Mouse (Mus musculus) left cerebral cortex, postnatal 36 days (tissue): ENCODE results near the gene Olfr462. TPM values are rescaled to one million over a fixed set of nuclear protein-coding genes. Genes with fewer than 3 reads are reported as not detected.
"Not testable (repeated sequence)": the region's sequence is repeated elsewhere in the genome, so short reads cannot be mapped to it uniquely, and the experiment has no call there.

ENCODE experiments used
- DNase-seq, 2 experiments: peaks; one replicate each; pipeline ENCODE4 v3.0.0; 2021 to 2022; ENCODE audit warnings: low spot score in 2 of 2, mixed read lengths in 1 of 2
- intact Hi-C: fragments of 180-260 bp; cut with DNase I; formaldehyde crosslinking; loops from one replicate; pipeline ENCODE4 v1.15.1; 2025
- total RNA-seq, 2 experiments: library from RNA; stranded (reverse); gene quantifications; 2 replicates each; pipeline ENCODE4 v1.2.3; 2021

Gene Olfr462
- not detected for total RNA-seq

- DNase-seq, result no peak
- intact Hi-C loops, result no loop called here
Measured at GRCm38 (mm10) chr11:87892168-87892567, at the start of gene Olfr462. Gene Olfr462 (minus strand): TSS chr11:87892268.

DNA sequence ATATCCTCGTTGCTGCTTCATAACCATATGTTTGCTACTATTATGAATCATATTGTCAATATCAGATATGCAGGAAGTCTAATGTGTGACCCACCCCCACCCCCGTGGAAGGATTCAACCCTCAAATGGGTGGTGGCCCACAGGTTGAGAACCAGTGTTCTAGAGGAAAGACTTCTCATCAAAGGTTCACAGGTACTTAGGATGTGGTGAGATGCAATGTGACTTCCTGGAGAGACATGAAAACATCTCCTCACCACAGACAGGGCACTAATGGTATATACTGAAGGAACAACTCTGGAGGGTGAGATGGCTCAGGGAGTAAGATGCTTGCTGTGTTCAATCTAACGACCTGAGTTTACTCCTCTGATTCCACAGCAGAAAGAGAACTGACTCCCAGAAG, 43.4 kb upstream of the Olfr462 start:
- DNase-seq, result no peak
- intact Hi-C loops, result no loop called here

GRCm38 (mm10) chr11:87933731-87934130, 41.7 kb upstream of the Olfr462 start:
- intact Hi-C loops, result no loop called here
- DNase-seq, result no peak

DNA sequence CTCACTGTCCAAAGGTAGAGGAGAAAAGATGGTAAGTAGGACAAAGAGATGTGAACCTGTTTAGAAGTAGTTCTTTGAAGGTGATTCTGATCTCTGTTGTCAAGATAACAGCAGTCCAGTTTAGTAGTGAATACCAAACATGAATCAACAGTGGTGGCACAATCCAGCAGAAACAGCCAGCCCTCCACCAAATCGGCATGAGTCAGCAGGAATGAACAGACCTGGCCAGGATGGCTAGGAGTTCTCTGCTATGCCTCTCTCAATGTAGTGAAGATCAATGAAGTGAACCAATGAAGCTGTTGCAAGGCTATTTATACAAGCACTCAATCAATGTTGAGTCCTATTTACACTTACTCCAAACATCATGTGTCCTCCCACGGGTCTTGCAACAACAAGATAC, 38.3 kb upstream of the Olfr462 start:
- intact Hi-C loops, result no loop called here

DNA sequence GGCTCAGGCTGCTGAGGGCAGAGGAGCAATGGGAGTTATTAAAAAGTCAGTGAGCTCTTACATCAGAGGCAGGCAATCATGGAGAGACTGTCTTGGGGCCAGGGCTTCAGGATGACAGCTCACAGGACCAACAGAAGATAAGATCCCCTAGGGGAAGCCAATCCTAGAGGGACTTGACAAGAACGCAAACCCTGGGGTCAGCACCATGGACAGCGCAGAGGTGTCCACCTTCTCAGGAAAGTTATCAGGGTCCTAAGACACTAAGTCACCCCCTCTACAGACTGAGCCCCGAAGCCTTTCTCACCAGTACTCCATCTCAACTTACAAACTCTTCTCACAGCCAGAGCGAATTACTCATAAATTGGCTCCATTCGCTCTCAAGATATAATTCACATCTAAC, 28.9 kb upstream of the Olfr462 start, which contains the start of gene Olfr464:
Olfr464 (minus strand) TSS at position 2 of the 400 bp plus-strand sequence.
- no peak for DNase-seq
- intact Hi-C loops, result loop anchor here (2.0 kb wide), 1 partner anchor 158 kb away; no protein-coding TSS in a partner anchor

More for the DNA sequence above, 38.3 kb upstream of the Olfr462 start:
- DNase-seq, result no peak

DNA sequence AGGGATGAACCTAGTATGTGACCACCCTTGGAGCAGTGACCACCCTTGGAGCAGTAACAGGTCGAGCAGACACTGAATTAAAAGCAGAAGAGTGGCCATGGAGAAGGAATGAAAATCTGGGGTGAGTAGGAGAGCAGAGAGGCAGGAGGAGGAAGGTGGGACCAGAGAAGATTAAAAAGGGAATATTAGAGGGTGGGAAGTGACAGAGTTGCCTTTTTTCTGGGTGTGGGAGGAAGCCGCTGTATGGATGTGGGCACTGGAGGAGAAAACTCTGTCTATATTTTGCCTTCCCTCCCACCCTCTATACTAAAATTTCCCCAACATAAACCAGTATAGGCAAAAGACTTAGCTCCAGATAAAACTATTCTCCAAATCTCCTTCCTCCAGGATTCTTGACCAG, 28.2 kb upstream of the Olfr462 start:
- DNase-seq, result peak in 1 of 2 experiments; percentile 51
- intact Hi-C loops, result loop anchor here (2.0 kb wide), 1 partner anchor 158 kb away; no protein-coding TSS in a partner anchor

DNA sequence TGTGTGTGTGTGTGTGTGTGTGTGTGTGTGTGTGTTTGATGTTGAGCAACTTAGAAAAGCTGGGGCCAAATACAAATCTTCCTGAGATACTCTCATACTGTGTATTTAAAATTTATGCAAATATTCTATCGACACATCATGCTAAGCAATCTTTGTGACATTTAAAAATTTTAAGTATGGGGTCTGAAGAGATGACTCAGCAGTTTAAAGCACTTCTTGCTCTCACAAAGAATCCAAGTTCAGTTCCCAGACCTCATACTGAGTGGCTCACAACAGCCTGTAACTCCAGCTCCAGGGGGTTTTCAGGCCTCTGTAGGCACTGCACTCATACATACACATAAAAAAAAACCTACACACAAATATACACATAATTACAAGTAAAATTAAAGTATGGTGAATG, 23.9 kb upstream of the Olfr462 start:
- DNase-seq, result no peak
- intact Hi-C loops, result no loop called here

- DNase-seq, result no peak
- intact Hi-C loops, result no loop called here
Measured at GRCm38 (mm10) chr11:87904331-87904730, 12.3 kb upstream of the Olfr462 start.

DNA sequence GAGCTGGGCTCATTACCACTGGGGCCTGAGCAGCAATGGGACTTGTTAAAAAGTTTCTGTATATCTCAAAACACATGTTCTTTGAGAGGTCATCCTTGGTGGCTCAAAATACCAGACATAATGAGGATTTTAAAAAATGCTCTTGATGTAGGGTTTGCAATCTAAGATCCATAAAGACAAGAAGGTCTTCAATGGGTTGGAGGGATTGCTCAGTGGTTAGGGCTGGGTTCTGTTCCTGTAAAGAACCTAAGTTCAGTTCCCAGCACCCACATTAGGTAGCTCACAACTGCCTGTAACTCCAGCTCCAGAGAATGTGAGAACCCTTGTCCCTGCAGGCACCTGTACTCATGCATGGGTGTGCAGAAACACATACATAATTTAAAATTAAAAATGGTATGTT, 5.2 kb upstream of the Olfr462 start, which contains the start of gene Olfr463:
Olfr463 (minus strand) TSS at position 101 of the 400 bp plus-strand sequence.
- no peak for DNase-seq
- intact Hi-C loops, result no loop called here

DNA sequence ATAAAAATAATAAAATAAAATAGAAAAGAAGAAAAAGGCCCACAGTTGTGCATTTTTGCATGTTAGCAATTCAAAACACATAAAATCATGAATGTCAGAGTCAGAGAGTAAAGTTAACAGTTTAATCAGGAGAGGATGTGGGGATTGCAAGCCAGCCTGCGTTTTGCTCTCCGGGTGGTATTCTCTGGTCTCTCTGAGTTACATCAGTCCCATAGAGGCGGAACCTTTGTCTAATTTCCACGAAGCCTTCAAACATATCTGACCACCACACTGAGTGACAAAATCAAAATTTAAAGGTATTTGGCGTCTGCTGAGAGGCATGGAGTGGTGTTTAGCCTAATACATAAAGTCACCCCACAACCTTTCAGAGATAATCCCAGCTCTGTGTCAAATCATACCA, 7.2 kb downstream of the Olfr462 start:
- no peak for DNase-seq
- intact Hi-C loops, result no loop called here

GRCm38 (mm10) chr11:87883493-87883892, 8.6 kb downstream of the Olfr462 start:
- intact Hi-C loops, result no loop called here
- DNase-seq, result no peak

GRCm38 (mm10) chr11:87881714-87882113, 10.4 kb downstream of the Olfr462 start:
- intact Hi-C loops, result no loop called here

DNA sequence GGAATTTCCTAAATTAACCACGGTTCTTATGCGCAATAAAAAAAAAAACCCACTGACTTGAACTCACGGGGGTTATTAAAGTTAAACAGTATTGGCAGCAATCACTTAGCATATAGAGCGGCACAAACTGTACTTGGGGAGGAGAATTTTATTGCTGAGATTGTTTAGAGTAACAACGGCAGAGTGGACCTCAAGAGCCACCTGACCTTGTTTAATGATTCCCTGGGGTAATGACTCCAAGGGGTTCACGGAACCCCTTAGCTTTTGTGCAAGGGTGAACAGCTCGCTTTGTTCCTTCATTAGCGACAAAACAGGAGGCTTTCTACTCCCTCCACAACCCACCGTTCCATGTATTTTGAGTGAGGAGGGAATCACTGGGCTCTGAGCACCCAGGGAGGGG, 12.2 kb downstream of the Olfr462 start:
- intact Hi-C loops, result no loop called here
- DNase-seq, result no peak

More at GRCm38 (mm10) chr11:87881714-87882113, 10.4 kb downstream of the Olfr462 start:
- DNase-seq, result no peak

DNA sequence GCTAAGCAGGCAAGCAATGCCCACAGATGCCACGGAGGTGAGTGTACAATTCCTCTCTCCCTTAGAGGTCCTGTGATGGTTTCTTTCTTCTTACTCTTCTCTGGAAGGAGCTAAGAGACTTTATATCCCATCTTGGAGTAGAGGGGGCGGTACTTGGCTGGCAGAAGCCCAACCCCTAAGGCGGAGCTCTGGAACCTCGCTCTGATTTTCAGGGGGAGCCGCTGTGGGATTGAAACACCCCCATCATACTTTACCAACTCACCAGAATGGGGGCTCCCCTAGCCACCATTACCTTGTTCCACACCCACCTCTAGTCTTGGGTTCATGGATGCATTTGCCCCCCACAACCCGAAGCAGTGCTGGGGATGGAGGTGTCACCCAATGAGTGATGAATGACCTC, 16.6 kb downstream of the Olfr462 start, which contains the start of gene Epx:
Epx (minus strand) TSS at position 101 of the 400 bp plus-strand sequence.
- intact Hi-C loops, result no loop called here
- DNase-seq, result no peak

DNA sequence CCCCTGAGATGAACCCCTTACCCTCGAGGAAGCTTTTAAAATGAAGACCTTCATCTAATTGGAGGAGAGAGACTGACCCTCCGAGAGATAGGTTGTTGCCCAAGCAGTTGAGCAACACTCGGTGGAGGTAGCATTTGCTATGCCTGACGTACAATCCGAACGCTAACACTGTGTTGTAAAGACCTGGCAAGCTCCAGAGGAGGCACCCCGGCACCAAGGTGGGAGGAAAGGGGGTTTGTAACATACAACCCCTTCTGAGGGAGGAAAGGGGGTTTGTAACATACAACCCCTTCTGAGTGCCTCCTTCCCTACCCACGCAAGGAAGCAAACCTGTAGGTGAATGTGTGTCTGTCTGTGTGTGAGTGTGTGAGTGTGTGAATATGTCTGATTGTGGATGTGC, 20.3 kb downstream of the Olfr462 start:
- intact Hi-C loops, result no loop called here

GRCm38 (mm10) chr11:87870096-87870495, 22.0 kb downstream of the Olfr462 start:
- intact Hi-C loops, result no loop called here
- no peak for DNase-seq

More for the DNA sequence above, 20.3 kb downstream of the Olfr462 start:
- DNase-seq, result no peak

GRCm38 (mm10) chr11:87866891-87867290, 25.2 kb downstream of the Olfr462 start:
- intact Hi-C loops, result loop anchor here (5.0 kb wide), 1 partner anchor 80 kb away; no protein-coding TSS in a partner anchor
- DNase-seq, result not testable (repeated sequence)

DNA sequence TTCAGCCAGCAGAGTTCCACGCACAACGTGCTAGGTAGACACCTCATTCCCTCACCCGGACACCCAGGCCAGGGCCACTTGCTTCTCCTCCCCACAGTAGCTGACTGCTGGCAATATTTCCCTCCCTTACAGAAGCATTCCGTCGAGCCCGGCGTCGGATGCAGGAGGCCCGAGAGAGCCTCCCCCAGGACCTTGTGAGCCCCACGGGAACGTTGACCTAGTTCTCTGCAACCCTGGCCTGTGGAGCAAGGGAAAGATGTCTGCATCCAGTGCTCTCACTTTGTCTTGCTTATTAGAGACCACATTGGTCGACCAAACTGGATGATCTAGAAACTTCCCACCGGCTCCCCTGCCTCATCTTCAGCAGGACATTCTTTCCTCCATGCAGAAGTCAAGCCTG, 29.3 kb downstream of the Olfr462 start:
- DNase-seq, result no peak
- intact Hi-C loops, result no loop called here

- intact Hi-C loops, result no loop called here
- DNase-seq, result no peak
Measured at GRCm38 (mm10) chr11:87860426-87860825, 31.6 kb downstream of the Olfr462 start.

- intact Hi-C loops, result no loop called here
- no peak for DNase-seq
Measured at GRCm38 (mm10) chr11:87859273-87859672, 32.8 kb downstream of the Olfr462 start.

GRCm38 (mm10) chr11:87854550-87854949, 37.5 kb downstream of the Olfr462 start:
- DNase-seq, result no peak
- intact Hi-C loops, result no loop called here

GRCm38 (mm10) chr11:87853597-87853954, 38.5 kb downstream of the Olfr462 start:
- intact Hi-C loops, result no loop called here
- DNase-seq, result peak; percentile 30 to 44
